Mouse (Mus musculus) embryonic facial prominence, embryonic 13.5 days (tissue): Measurements from ENCODE around the gene Cntn4. TPM values are rescaled to one million over a fixed set of nuclear protein-coding genes. Genes with fewer than 3 reads are reported as not detected.

Source experiments
- ATAC-seq: fragments of 200-750 bp; cut with Nextera tagmentation; 2 replicates; pipeline ENCODE4 v1.8.0; 2017; ENCODE audit warnings: low read depth; ENCODE audit not compliant: insufficient number of reproducible peaks, insufficient read depth, low FRiP score, low TSS enrichment
- H3K27ac ChIP-seq: fragments of 300-500 bp; sonication (generic); 2 replicates; pipeline ENCODE4 v1.5.1; 2015; ENCODE audit warnings: moderate library complexity, mild to moderate bottlenecking, inconsistent platforms
- H3K27me3 ChIP-seq: fragments of 300-500 bp; sonication (generic); 2 replicates; pipeline ENCODE4 v1.6.1; 2015; ENCODE audit warnings: mild to moderate bottlenecking, inconsistent platforms
- H3K36me3 ChIP-seq: fragments of 300-500 bp; sonication (generic); 2 replicates; pipeline ENCODE4 v1.6.1; 2015; ENCODE audit warnings: mild to moderate bottlenecking, inconsistent platforms
- H3K4me1 ChIP-seq: fragments of 300-500 bp; sonication (generic); 2 replicates; pipeline ENCODE4 v1.6.1; 2015; ENCODE audit warnings: inconsistent platforms
- H3K4me2 ChIP-seq: fragments of 300-500 bp; sonication (generic); 2 replicates; pipeline ENCODE4 v1.6.1; 2015; ENCODE audit warnings: moderate library complexity, mild to moderate bottlenecking, inconsistent platforms
- H3K4me3 ChIP-seq: fragments of 300-500 bp; sonication (generic); 2 replicates; pipeline ENCODE4 v1.5.1; 2015; ENCODE audit warnings: mild to moderate bottlenecking, inconsistent platforms
- H3K9ac ChIP-seq: fragments of 300-500 bp; sonication (generic); 2 replicates; pipeline ENCODE4 v1.6.1; 2015; ENCODE audit warnings: mild to moderate bottlenecking, inconsistent platforms
- H3K9me3 ChIP-seq: fragments of 300-500 bp; sonication (generic); 2 replicates; pipeline ENCODE4 v1.6.1; 2016; ENCODE audit warnings: inconsistent platforms
- WGBS: fragments of 180-500 bp; shearing (Covaris S2); methylation state at CpG from one replicate; pipeline ENCODE4 v1.1.7; 2015; ENCODE audit warnings: mixed read lengths; 5-methylcytosine and 5-hydroxymethylcytosine counted together
- polyA plus RNA-seq: library from polyadenylated mRNA; unstranded; fragments of >200 nt; fragmentation: Nextera tagmentation; extraction: Ambion mirVana; gene quantifications from 2 replicates; pipeline ENCODE4 v1.2.1, GENCODE M21; 2015

Cntn4 gene
- polyA plus RNA-seq, 1 experiment from 2014 or later, result 13.3 TPM

DNA sequence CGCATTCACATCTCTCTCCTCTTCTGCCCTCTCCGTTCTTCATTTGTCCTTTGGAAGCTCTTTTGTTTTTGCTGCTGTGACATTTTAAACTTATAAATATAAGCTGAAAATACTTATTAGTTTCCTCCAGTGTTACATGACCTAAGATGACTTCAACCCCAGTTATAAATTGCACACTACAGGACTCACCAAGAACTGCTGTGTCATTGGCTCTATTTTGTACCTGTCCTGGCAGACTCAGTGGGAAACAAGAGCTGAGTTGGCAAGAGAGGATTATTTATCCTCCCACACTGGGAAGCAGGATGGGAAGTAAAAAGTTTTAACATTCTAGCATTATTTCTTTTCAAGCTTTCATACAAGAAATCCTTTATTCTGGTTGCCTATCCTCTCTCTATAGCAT is 746.0 kb downstream of the Cntn4 start:
- H3K4me2 ChIP-seq, result no peak overlapping the region
- H3K36me3 ChIP-seq, result no peaks in the 10 kb centered on the region
- 97% methylated on average over 2 of the region's 2 CpGs for WGBS
- H3K9ac ChIP-seq, result no peak overlapping the region
- H3K27ac ChIP-seq, result no peak overlapping the region
- ATAC-seq, result no peak
- no peaks in the 10 kb centered on the region for H3K9me3 ChIP-seq
- H3K4me1 ChIP-seq, result peaks cover 4% of the 10 kb centered on the region; the same call in 1 of the 2 replicates
- H3K27me3 ChIP-seq, result no peaks in the 10 kb centered on the region
- no peak overlapping the region for H3K4me3 ChIP-seq

- no peak overlapping the region for H3K9ac ChIP-seq
- H3K4me3 ChIP-seq, result no peak overlapping the region
- H3K36me3 ChIP-seq, result no peaks in the 10 kb centered on the region
- H3K27ac ChIP-seq, result no peak overlapping the region
- 48% methylated on average over 3 of the region's 3 CpGs for WGBS
- no peaks in the 10 kb centered on the region for H3K9me3 ChIP-seq
- H3K27me3 ChIP-seq, result no peaks in the 10 kb centered on the region
- ATAC-seq, result no peak
- H3K4me1 ChIP-seq, result peaks cover 4% of the 10 kb centered on the region; the same call in 1 of the 2 replicates
- no peak overlapping the region for H3K4me2 ChIP-seq
Measured at GRCm38 (mm10) chr6:106426615-106427014, 749.2 kb downstream of the Cntn4 start.

- no peak overlapping the region for H3K4me2 ChIP-seq
Measured at GRCm38 (mm10) chr6:106431466-106431865, 754.0 kb downstream of the Cntn4 start.

GRCm38 (mm10) chr6:106440786-106441185 is 763.3 kb downstream of the Cntn4 start:
- no peaks in the 10 kb centered on the region for H3K36me3 ChIP-seq
- no peak overlapping the region for H3K27ac ChIP-seq
- 87% methylated on average over 1 of the region's 1 CpGs for WGBS
- no peak overlapping the region for H3K4me3 ChIP-seq
- H3K4me2 ChIP-seq, result no peak overlapping the region
- no peaks in the 10 kb centered on the region for H3K9me3 ChIP-seq
- no peak overlapping the region for H3K9ac ChIP-seq
- ATAC-seq, result no peak
- H3K27me3 ChIP-seq, result no peaks in the 10 kb centered on the region
- no peaks in the 10 kb centered on the region for H3K4me1 ChIP-seq

More at GRCm38 (mm10) chr6:106431466-106431865, 754.0 kb downstream of the Cntn4 start:
- Histone ChIP-seq H3K9ac (no peak overlapping the region), H3K4me3 (no peak overlapping the region), H3K36me3 (no peaks in the 10 kb centered on the region), H3K4me1 (peaks cover 4% of the 10 kb centered on the region; the same call in 1 of the 2 replicates), H3K9me3 (no peaks in the 10 kb centered on the region), H3K27ac (no peak overlapping the region), H3K27me3 (no peaks in the 10 kb centered on the region)
- 74% methylated on average over 3 of the region's 3 CpGs for WGBS
- ATAC-seq, result no peak

- Histone ChIP-seq H3K4me2 (no peak overlapping the region), H3K4me3 (no peak overlapping the region), H3K36me3 (no peaks in the 10 kb centered on the region), H3K4me1 (no peaks in the 10 kb centered on the region), H3K27me3 (no peaks in the 10 kb centered on the region), H3K27ac (no peak overlapping the region), H3K9me3 (no peaks in the 10 kb centered on the region), H3K9ac (no peak overlapping the region)
- ATAC-seq, result no peak
- WGBS, result 75% methylated on average over 3 of the region's 3 CpGs
Measured at GRCm38 (mm10) chr6:106441246-106441645, 763.8 kb downstream of the Cntn4 start.

GRCm38 (mm10) chr6:106454131-106454838 is 776.8 kb downstream of the Cntn4 start:
- WGBS, result 65% methylated on average over 3 of the region's 3 CpGs

GRCm38 (mm10) chr6:106455616-106456015 is 778.2 kb downstream of the Cntn4 start:
- no peak overlapping the region for H3K4me2 ChIP-seq
- no peaks in the 10 kb centered on the region for H3K9me3 ChIP-seq
- ATAC-seq, result no peak
- no peaks in the 10 kb centered on the region for H3K4me1 ChIP-seq
- H3K4me3 ChIP-seq, result no peak overlapping the region
- 71% methylated on average over 3 of the region's 3 CpGs for WGBS
- H3K27me3 ChIP-seq, result no peaks in the 10 kb centered on the region
- H3K27ac ChIP-seq, result no peak overlapping the region
- H3K9ac ChIP-seq, result no peak overlapping the region
- no peaks in the 10 kb centered on the region for H3K36me3 ChIP-seq

More at GRCm38 (mm10) chr6:106454131-106454838, 776.8 kb downstream of the Cntn4 start:
- Histone ChIP-seq H3K27me3 (no peaks in the 10 kb centered on the region), H3K27ac (no peak overlapping the region), H3K9me3 (no peaks in the 10 kb centered on the region), H3K4me2 (no peak overlapping the region), H3K36me3 (no peaks in the 10 kb centered on the region), H3K9ac (no peak overlapping the region), H3K4me1 (no peaks in the 10 kb centered on the region), H3K4me3 (no peak overlapping the region)
- no peak for ATAC-seq

DNA sequence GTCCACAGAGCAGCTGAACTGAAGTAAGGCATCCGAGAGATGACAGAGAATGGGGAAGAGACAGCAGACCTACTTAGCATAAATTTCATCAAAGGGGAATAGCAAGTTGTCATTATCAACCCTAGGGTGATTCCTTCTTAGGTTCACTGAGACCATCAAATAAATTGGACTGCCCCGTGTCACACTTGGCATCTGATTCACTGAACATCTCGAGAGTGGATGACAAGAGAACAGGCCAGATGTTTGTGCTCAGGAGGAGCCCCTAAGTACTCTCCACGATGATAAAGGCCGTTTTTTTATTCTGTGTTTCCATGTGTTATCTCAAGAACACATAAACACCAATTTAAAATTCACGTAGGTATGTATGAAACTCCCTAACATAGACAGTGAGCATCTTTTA is 780.7 kb downstream of the Cntn4 start:
- H3K4me1 ChIP-seq, result no peaks in the 10 kb centered on the region
- ATAC-seq, result no peak
- H3K9ac ChIP-seq, result no peak overlapping the region
- no peak overlapping the region for H3K4me3 ChIP-seq
- 78% methylated on average over 6 of the region's 6 CpGs for WGBS
- no peaks in the 10 kb centered on the region for H3K9me3 ChIP-seq
- H3K27ac ChIP-seq, result no peak overlapping the region
- no peaks in the 10 kb centered on the region for H3K36me3 ChIP-seq
- no peaks in the 10 kb centered on the region for H3K27me3 ChIP-seq
- H3K4me2 ChIP-seq, result no peak overlapping the region

- H3K9ac ChIP-seq, result no peak overlapping the region
- no peak for ATAC-seq
- no peaks in the 10 kb centered on the region for H3K27me3 ChIP-seq
- 85% methylated on average over 6 of the region's 6 CpGs for WGBS
- H3K4me1 ChIP-seq, result 0 out of 2 replicates have a peak, but pooled peaks cover 4% of the 10 kb centered on the region
- no peak overlapping the region for H3K4me2 ChIP-seq
- no peak overlapping the region for H3K27ac ChIP-seq
- no peak overlapping the region for H3K4me3 ChIP-seq
- H3K9me3 ChIP-seq, result no peaks in the 10 kb centered on the region
- no peaks in the 10 kb centered on the region for H3K36me3 ChIP-seq
Measured at GRCm38 (mm10) chr6:106462403-106462802, 784.9 kb downstream of the Cntn4 start.

GRCm38 (mm10) chr6:106463857-106464256 is 786.4 kb downstream of the Cntn4 start:
- ATAC-seq, result no peak
- 81% methylated on average over 2 of the region's 2 CpGs for WGBS

GRCm38 (mm10) chr6:106465766-106466165 is 788.3 kb downstream of the Cntn4 start:
- no peaks in the 10 kb centered on the region for H3K27me3 ChIP-seq
- H3K27ac ChIP-seq, result no peak overlapping the region
- H3K9me3 ChIP-seq, result no peaks in the 10 kb centered on the region
- 0 out of 2 replicates have a peak, but pooled peaks cover 4% of the 10 kb centered on the region for H3K4me1 ChIP-seq
- WGBS, result 17% methylated on average over 2 of the region's 2 CpGs
- H3K4me2 ChIP-seq, result no peak overlapping the region
- H3K4me3 ChIP-seq, result no peak overlapping the region
- no peaks in the 10 kb centered on the region for H3K36me3 ChIP-seq
- no peak overlapping the region for H3K9ac ChIP-seq
- ATAC-seq, result no peak

More at GRCm38 (mm10) chr6:106463857-106464256, 786.4 kb downstream of the Cntn4 start:
- Histone ChIP-seq H3K9me3 (no peaks in the 10 kb centered on the region), H3K36me3 (no peaks in the 10 kb centered on the region), H3K27ac (no peak overlapping the region), H3K4me2 (no peak overlapping the region), H3K4me1 (0 out of 2 replicates have a peak, but pooled peaks cover 4% of the 10 kb centered on the region), H3K4me3 (no peak overlapping the region), H3K9ac (no peak overlapping the region), H3K27me3 (no peaks in the 10 kb centered on the region)

DNA sequence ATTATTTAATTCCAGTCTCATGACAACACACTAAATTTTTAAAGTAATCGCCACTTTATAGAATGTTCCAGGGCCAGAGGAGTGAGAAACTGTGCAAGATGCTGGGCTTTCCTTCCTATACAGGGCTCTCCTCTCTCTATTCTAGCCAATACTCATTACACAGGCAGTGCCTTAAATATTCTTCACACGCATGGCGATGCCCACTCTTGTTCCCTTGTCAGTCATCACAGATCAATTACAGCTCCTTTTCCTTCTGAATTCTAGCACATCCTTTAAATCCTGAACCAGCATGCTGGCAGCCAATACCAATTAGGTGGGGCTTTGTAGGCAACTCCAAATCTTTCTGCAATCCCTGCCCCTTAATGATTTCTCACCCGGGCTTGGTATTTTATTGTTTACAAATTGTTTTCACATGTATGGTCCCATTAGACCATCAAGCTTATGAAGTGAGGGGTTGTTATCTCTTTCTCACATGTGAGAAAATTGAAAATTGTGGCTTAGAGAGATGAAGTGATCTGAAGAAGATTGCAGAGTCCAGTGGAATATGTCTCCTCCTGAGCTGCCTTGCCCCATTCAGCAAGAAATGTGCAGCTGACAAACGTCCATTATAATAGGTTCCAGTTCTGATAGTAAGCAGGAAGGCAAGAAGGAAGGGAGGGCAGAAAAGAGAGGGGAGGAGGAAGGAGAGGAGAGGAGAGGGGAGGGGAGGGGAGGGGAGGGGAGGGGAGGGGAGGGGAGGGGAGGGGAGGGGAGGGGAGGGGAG is 789.0 kb downstream of the Cntn4 start:
- no peak overlapping the region for H3K4me3 ChIP-seq
- H3K4me2 ChIP-seq, result no peak overlapping the region
- no peak overlapping the region for H3K9ac ChIP-seq
- 0 out of 2 replicates have a peak, but pooled peaks cover 4% of the 10 kb centered on the region for H3K4me1 ChIP-seq
- H3K36me3 ChIP-seq, result no peaks in the 10 kb centered on the region
- no peak for ATAC-seq
- no peaks in the 10 kb centered on the region for H3K27me3 ChIP-seq
- 55% methylated on average over 5 of the region's 5 CpGs for WGBS
- H3K27ac ChIP-seq, result no peak overlapping the region
- no peaks in the 10 kb centered on the region for H3K9me3 ChIP-seq
